Mouse (Mus musculus) liver, postnatal 0 days (tissue): ENCODE results near the gene Cdk8. TPM values are rescaled to one million over a fixed set of nuclear protein-coding genes. Genes with fewer than 3 reads are reported as not detected.

Experiments used
- ATAC-seq: fragments of 200-750 bp; cut with Nextera tagmentation; 2 replicates; pipeline ENCODE4 v1.8.0; 2017; ENCODE audit warnings: mild to moderate bottlenecking, moderate library complexity
- DNase-seq: peaks from one replicate; pipeline ENCODE4 v3.0.0-alpha.2; 2016
- H3K27ac ChIP-seq: fragments of 300-500 bp; sonication (generic); 2 replicates; pipeline ENCODE4 v1.5.1; 2014; ENCODE audit warnings: antibody characterized with exemption, moderate library complexity, mild to moderate bottlenecking, low read depth
- H3K27me3 ChIP-seq: fragments of 300-500 bp; sonication (generic); 2 replicates; pipeline ENCODE4 v1.6.1; 2014; ENCODE audit warnings: low read length, control low read depth, mixed read lengths; ENCODE audit not compliant: insufficient read depth
- H3K36me3 ChIP-seq: fragments of 300-500 bp; sonication (generic); replicated peaks from 2 replicates; pipeline ENCODE4 v1.6.1; 2014; ENCODE audit warnings: mild to moderate bottlenecking, control low read depth, low read length, moderate library complexity, mixed read lengths; ENCODE audit not compliant: insufficient read depth
- H3K4me1 ChIP-seq: fragments of 300-500 bp; sonication (generic); 2 replicates; pipeline ENCODE4 v1.6.1; 2014; ENCODE audit warnings: antibody characterized with exemption, mild to moderate bottlenecking, control low read depth; ENCODE audit not compliant: insufficient read depth
- H3K4me2 ChIP-seq: fragments of 300-500 bp; sonication (generic); 2 replicates; pipeline ENCODE4 v1.6.1; 2014; ENCODE audit warnings: low read depth, mild to moderate bottlenecking, low read length, moderate library complexity, mixed read lengths
- H3K4me3 ChIP-seq: fragments of 300-500 bp; sonication (generic); 2 replicates; pipeline ENCODE4 v1.5.1; 2014; ENCODE audit warnings: low read depth, low read length
- H3K9ac ChIP-seq: fragments of 300-500 bp; sonication (generic); replicated peaks from 2 replicates; pipeline ENCODE4 v1.6.1; 2014; ENCODE audit warnings: mild to moderate bottlenecking, moderate library complexity
- H3K9me3 ChIP-seq: fragments of 300-500 bp; sonication (generic); 2 replicates; pipeline ENCODE4 v1.6.1; 2016; ENCODE audit warnings: mild to moderate bottlenecking, control low read depth, low read length, mixed read lengths
- CTCF ChIP-seq: sonication (generic); IDR thresholded peaks from 2 replicates; pipeline ENCODE4 v1.5.1; 2016; ENCODE audit warnings: antibody characterized with exemption, low read depth
- EP300 ChIP-seq: IDR thresholded peaks from 2 replicates; pipeline ENCODE4 v1.6.1; 2016; ENCODE audit warnings: antibody characterized with exemption, low read depth, mild to moderate bottlenecking
- whole genome bisulfite sequencing: fragments of 180-500 bp; shearing (Covaris S2); extraction: QIAGEN DNeasy Blood & Tissue Kit; methylation state at CpG from one replicate; pipeline ENCODE4 v1.1.7; 2014; ENCODE audit not compliant: insufficient replicate concordance; 5-methylcytosine and 5-hydroxymethylcytosine counted together
- polyA plus RNA-seq: library from polyadenylated mRNA; unstranded; fragments of >200 nt; fragmentation: Nextera tagmentation; extraction: Ambion mirVana; gene quantifications from 2 replicates; pipeline ENCODE4 v1.2.1, GENCODE M21; 2015

Cdk8 gene
- polyA plus RNA-seq, 1 experiment from 2014 or later = 11.4 TPM

DNA sequence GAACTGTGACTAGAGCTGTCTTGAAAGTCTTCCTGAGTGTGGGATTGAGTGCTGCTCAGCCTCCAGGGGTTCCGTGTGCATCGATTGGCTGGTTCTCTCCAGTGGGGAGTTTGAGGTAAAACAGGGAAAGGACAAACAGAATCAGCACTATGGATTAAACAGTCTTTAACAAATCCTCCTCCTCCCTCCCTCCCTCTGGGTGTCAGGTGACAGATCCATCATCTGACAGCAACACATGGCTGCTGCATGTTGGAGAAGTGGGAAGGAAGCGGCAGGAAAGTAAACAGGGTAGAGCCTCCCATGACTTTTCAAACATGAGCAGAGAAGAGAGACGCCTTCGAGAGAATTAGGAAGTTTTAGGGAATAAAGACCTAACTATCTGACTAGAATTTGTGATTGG lies 59.4 kb downstream of the Cdk8 start:
- DNase-seq (no peak), ATAC-seq (peak; percentile 64)
- peaks cover 36% of the 10 kb centered on the region for H3K36me3 ChIP-seq
- H3K4me3 ChIP-seq = no peak overlapping the region
- H3K27me3 ChIP-seq = no peaks in the 10 kb centered on the region
- no peak overlapping the region for H3K9ac ChIP-seq
- no peaks in the 10 kb centered on the region for H3K9me3 ChIP-seq
- H3K4me1 ChIP-seq = peaks cover 16% of the 10 kb centered on the region
- H3K27ac ChIP-seq = peak overlapping the region; percentile 48; the same call in 1 of the 2 replicates
- WGBS = 70% methylated on average over 5 of the region's 5 CpGs
- TF ChIP-seq EP300 (no peak), CTCF (no peak)
- no peak overlapping the region for H3K4me2 ChIP-seq

DNA sequence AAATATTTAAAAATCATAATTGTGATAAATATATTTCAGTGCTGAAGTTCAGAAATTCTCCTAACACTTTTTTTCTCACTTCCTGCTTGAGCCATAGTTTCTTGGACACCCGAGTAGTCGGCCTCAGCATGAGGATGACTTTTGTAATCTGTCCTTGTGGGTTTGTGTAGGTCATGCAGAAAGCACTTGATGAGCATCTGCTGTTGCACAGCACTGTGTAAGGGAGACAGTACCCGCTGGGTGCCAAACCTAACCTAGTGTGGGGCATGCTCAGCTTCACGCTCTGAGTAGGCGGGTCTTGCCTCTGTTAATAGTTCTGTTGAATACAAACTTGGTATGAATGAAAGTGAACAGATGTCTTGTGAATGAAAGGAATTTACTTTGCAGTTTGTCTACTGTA lies 60.5 kb downstream of the Cdk8 start:
- no peak overlapping the region for H3K4me2 ChIP-seq
- H3K4me3 ChIP-seq = no peak overlapping the region
- DNase-seq (no peak), ATAC-seq (no peak)
- no peaks in the 10 kb centered on the region for H3K27me3 ChIP-seq
- no peak overlapping the region for H3K9ac ChIP-seq
- H3K27ac ChIP-seq = no peak overlapping the region
- 81% methylated on average over 5 of the region's 5 CpGs for WGBS
- no peaks in the 10 kb centered on the region for H3K9me3 ChIP-seq
- H3K4me1 ChIP-seq = peaks cover 16% of the 10 kb centered on the region
- peaks cover 32% of the 10 kb centered on the region for H3K36me3 ChIP-seq
- TF ChIP-seq CTCF = no peak
- TF ChIP-seq EP300 = no peak

GRCm38 (mm10) chr5:146292896-146293680 lies 62.1 kb downstream of the Cdk8 start:
- Histone ChIP-seq H3K4me1 (peaks cover 16% of the 10 kb centered on the region), H3K4me2 (no peak overlapping the region), H3K27me3 (no peaks in the 10 kb centered on the region), H3K27ac (peak overlapping the region; percentile 66), H3K9ac (no peak overlapping the region), H3K9me3 (no peaks in the 10 kb centered on the region), H3K36me3 (peaks cover 26% of the 10 kb centered on the region), H3K4me3 (no peak overlapping the region)
- TF ChIP-seq CTCF (no peak), EP300 (no peak)
- DNase-seq (no peak), ATAC-seq (no peak)
- 76% methylated on average over 5 of the region's 5 CpGs for WGBS

DNA sequence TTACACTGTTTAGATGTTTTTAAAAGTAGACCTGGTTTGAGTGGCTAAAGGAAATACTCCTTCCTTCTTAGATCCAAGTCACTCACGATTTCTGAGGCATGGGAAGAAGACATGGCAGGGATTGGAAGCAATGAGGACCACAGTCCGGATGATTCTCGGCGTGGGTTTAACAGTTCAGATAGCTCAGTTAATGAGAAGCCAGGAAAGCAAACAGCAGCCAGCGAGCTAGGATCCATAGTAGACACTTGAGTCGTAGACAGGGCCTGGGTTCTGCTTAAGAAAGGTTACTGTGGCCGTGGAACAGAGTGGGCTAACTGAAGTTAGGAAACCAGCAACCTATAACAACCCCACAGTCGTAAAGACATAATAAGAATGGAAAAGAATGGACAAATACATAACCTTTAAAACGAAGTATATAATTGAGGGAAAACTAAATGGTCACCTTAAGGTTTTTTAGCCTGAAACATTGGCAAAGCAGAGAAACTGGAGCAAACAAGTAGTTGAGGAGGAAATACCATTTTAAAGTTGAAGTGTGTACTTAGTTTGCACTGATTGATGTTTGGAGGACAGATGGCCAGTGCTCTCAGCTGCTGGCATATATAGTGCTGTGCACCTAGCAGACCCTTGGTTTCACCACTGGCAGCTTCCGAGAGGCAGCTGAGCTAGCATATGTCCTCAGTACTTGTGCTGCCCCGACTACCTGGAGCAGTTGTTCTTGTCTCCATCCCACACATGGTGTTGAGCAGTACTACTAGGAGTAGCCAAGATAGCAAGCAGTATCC lies 63.1 kb downstream of the Cdk8 start:
- Histone ChIP-seq H3K27me3 (no peaks in the 10 kb centered on the region), H3K4me2 (peak overlapping the region; percentile 18; the same call in 1 of the 2 replicates), H3K36me3 (peaks cover 31% of the 10 kb centered on the region), H3K9me3 (no peaks in the 10 kb centered on the region), H3K4me3 (no peak overlapping the region), H3K4me1 (peaks cover 16% of the 10 kb centered on the region), H3K27ac (peak overlapping the region; percentile 66; the same call in 1 of the 2 replicates), H3K9ac (0 out of 2 replicates have a peak overlapping the region, but pooled peaks have one; percentile 6)
- ATAC-seq (no peak), DNase-seq (no peak)
- WGBS = 68% methylated on average over 11 of the region's 11 CpGs
- no peak for TF ChIP-seq CTCF
- TF ChIP-seq EP300 = no peak

DNA sequence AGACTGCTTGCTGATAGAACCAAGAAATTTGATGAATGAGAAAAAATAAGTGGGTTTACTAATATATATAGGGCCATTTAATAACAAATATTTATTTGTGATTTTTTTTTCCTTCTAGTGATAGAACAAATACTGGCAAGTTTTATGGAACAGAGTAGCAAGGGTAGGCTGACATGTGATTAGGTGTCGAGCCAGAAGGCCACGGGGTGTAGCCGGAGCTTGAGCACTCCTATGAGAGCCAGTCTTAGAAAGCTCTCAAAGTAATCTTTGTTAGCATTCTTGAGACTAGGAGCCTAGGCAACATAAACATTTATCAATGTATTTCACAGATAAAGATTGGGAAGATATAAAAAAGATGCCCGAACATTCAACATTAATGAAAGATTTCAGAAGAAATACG lies 63.8 kb downstream of the Cdk8 start:
- H3K4me1 ChIP-seq = peaks cover 23% of the 10 kb centered on the region
- ATAC-seq = no peak
- H3K4me2 ChIP-seq = no peak overlapping the region
- H3K4me3 ChIP-seq = no peak overlapping the region
- H3K9ac ChIP-seq = no peak overlapping the region
- no peak for DNase-seq
- no peaks in the 10 kb centered on the region for H3K9me3 ChIP-seq
- no peaks in the 10 kb centered on the region for H3K27me3 ChIP-seq
- H3K36me3 ChIP-seq = peaks cover 32% of the 10 kb centered on the region
- WGBS = 89% methylated on average over 5 of the region's 5 CpGs
- TF ChIP-seq CTCF (no peak), EP300 (no peak)
- no peak overlapping the region for H3K27ac ChIP-seq

GRCm38 (mm10) chr5:146298807-146299519 lies 67.9 kb downstream of the Cdk8 start:
- no peak overlapping the region for H3K4me2 ChIP-seq
- peaks cover 34% of the 10 kb centered on the region for H3K36me3 ChIP-seq
- ATAC-seq (no peak), DNase-seq (no peak)
- H3K9me3 ChIP-seq = no peaks in the 10 kb centered on the region
- H3K9ac ChIP-seq = no peak overlapping the region
- no peak overlapping the region for H3K27ac ChIP-seq
- peaks cover 13% of the 10 kb centered on the region for H3K4me1 ChIP-seq
- H3K4me3 ChIP-seq = no peak overlapping the region
- H3K27me3 ChIP-seq = no peaks in the 10 kb centered on the region
- no peak for TF ChIP-seq CTCF
- TF ChIP-seq EP300 = no peak
- WGBS = 76% methylated on average over 13 of the region's 13 CpGs
